ENCODE assay signal across 8 mouse cellular contexts in the genomic region with DNA sequence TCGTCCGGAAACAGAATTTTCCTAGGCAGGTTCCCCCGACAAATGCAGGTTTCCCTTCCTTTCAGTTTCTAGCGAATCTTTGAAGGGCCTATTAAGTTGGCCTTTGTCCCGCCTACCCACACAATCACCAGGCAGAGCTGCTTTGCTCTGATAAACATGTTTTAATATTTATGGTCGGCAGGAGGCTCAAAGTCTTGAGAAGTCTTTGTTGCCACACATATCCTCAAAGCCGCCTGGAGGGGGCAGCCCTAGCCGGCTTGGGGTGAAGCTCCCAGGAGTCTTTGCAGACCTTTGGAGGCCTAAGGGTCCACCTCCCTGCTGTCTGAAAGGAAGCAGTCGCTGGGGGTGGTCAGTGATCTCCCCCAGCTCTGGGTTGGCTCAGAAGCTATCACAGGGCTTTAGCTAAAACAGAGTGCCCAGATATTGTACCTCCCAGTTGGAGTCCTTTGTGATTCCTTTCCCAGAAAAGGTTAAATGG. TPM values are rescaled to one million over a fixed set of nuclear protein-coding genes. Genes with fewer than 3 reads are reported as not detected.
DNase-seq lines count a peak whose midpoint lies in the region; ATAC-seq and TF ChIP-seq lines count a peak whose summit lies in the region.

No protein-coding gene starts in this region.

- peak overlapping the region; percentile 98 for H3K27ac ChIP-seq in intestine, postnatal 0 days (ENCODE audit: low read depth, low read length)
- H3K27ac ChIP-seq in limb, embryonic 14.5 days (replicated peaks; ENCODE audit: low read depth, low read length), result peak overlapping the region; percentile 56; the same call in 1 of the 2 replicates
- H3K27ac ChIP-seq in midbrain, embryonic 15.5 days, result peak overlapping the region; percentile 92

- peak; percentile 46 for DNase-seq in right cerebral cortex, adult 18-20 months
- DNase-seq in right cerebral cortex, postnatal 25 days, result no peak
- peak; percentile 88 for DNase-seq in embryo, embryonic 11 days
- DNase-seq in heart, adult 11 months, result peak; percentile 98
- peak; percentile 77 for DNase-seq in limb, embryonic 14.5 days (ENCODE audit: low spot score)
- peak; percentile 47 to 69 for DNase-seq in spleen, postnatal 14 days (ENCODE audit: low spot score in 2 of 2)

- H3K27me3 ChIP-seq in intestine, postnatal 0 days (replicated peaks; ENCODE audit: control insufficient read depth, insufficient read depth, low read length), result peaks cover 3% of the 10 kb centered on the region; the same call in 1 of the 2 replicates
- H3K27me3 ChIP-seq in limb, embryonic 14.5 days (ENCODE audit: control insufficient read depth, insufficient read depth, low read length), result no peaks in the 10 kb centered on the region
- H3K27me3 ChIP-seq in midbrain, embryonic 15.5 days (replicated peaks), result no peaks in the 10 kb centered on the region

- ATAC-seq in intestine, postnatal 0 days, result peak; percentile 82
- peak; percentile 31 for ATAC-seq in limb, embryonic 14.5 days (ENCODE audit: low FRiP score, low read depth)
- peak; percentile 65 for ATAC-seq in midbrain, embryonic 15.5 days (replicated peaks)

- H3K4me2 ChIP-seq in intestine, postnatal 0 days (replicated peaks; ENCODE audit: low read depth), result peak overlapping the region; percentile 97
- peak overlapping the region; percentile 97 for H3K4me2 ChIP-seq in limb, embryonic 14.5 days (replicated peaks; ENCODE audit: low read depth, low read length, severe bottlenecking)
- peak overlapping the region; percentile 91 for H3K4me2 ChIP-seq in midbrain, embryonic 15.5 days

- peaks cover 17% of the 10 kb centered on the region; the same call in 1 of the 2 replicates for H3K36me3 ChIP-seq in intestine, postnatal 0 days (ENCODE audit: control insufficient read depth, insufficient read depth)
- peaks cover 14% of the 10 kb centered on the region for H3K36me3 ChIP-seq in limb, embryonic 14.5 days (ENCODE audit: control insufficient read depth, insufficient read depth, low read length)
- no peaks in the 10 kb centered on the region; the same call in 1 of the 2 replicates for H3K36me3 ChIP-seq in midbrain, embryonic 15.5 days (replicated peaks)

- no peaks in the 10 kb centered on the region for H3K9me3 ChIP-seq in intestine, postnatal 0 days (ENCODE audit: control insufficient read depth)
- no peaks in the 10 kb centered on the region for H3K9me3 ChIP-seq in limb, embryonic 14.5 days (ENCODE audit: control insufficient read depth, low read length)
- H3K9me3 ChIP-seq in midbrain, embryonic 15.5 days, result no peaks in the 10 kb centered on the region

- 0 out of 2 replicates have a peak, but pooled peaks cover 4% of the 10 kb centered on the region for H3K4me1 ChIP-seq in intestine, postnatal 0 days (replicated peaks; ENCODE audit: control insufficient read depth, insufficient read depth, low read length)
- H3K4me1 ChIP-seq in limb, embryonic 14.5 days (ENCODE audit: control insufficient read depth, insufficient read depth, low read length), result no peaks in the 10 kb centered on the region
- H3K4me1 ChIP-seq in midbrain, embryonic 15.5 days, result peaks cover 26% of the 10 kb centered on the region

- TF ChIP-seq CTCF in intestine, postnatal 0 days (IDR thresholded peaks at IDR 0.05; ENCODE audit: low read depth), result peak; percentile 83

- no peak for TF ChIP-seq POLR2A in limb, embryonic 14.5 days (IDR thresholded peaks at IDR 0.05; ENCODE audit: borderline replicate concordance, extremely low read depth, insufficient read depth, insufficient read length)

- H3K9ac ChIP-seq in intestine, postnatal 0 days (ENCODE audit: low read depth, low read length), result peak overlapping the region; percentile 76
- peak overlapping the region; percentile 80 for H3K9ac ChIP-seq in limb, embryonic 14.5 days (ENCODE audit: low read depth, low read length, severe bottlenecking)
- peak overlapping the region; percentile 84 for H3K9ac ChIP-seq in midbrain, embryonic 15.5 days

- H3K4me3 ChIP-seq in intestine, postnatal 0 days (ENCODE audit: low read depth, low read length), result peak overlapping the region; percentile 86
- H3K4me3 ChIP-seq in limb, embryonic 14.5 days (replicated peaks; ENCODE audit: low read length), result peak overlapping the region; percentile 88
- H3K4me3 ChIP-seq in midbrain, embryonic 15.5 days, result peak overlapping the region; percentile 85

- WGBS in intestine, postnatal 0 days, result under 1% methylated on average over 9 of the region's 9 CpGs
- WGBS in limb, embryonic 14.5 days, result 0% methylated on average over 9 of the region's 9 CpGs
- WGBS in midbrain, embryonic 15.5 days, result under 1% methylated on average over 9 of the region's 9 CpGs

RNA-seq across cellular contexts. Expression of a gene that starts 0.6 kb away (rescaled TPM):
- polyA plus RNA-seq in intestine, postnatal 0 days (2015; fragmentation: Nextera tagmentation; extraction: Ambion mirVana), result 236 and 245 TPM in 2 replicates
- polyA plus RNA-seq in limb, embryonic 14.5 days (2012; rRNA removed), result 55.0 and 68.0 TPM in 2 replicates
- polyA plus RNA-seq in limb, embryonic 14.5 days (2014; fragmentation: Nextera tagmentation; extraction: Ambion mirVana), result 70.4 and 73.9 TPM in 2 replicates
- polyA plus RNA-seq in midbrain, embryonic 15.5 days (2015; fragmentation: Nextera tagmentation; extraction: Ambion mirVana), result 169 and 179 TPM in 2 replicates

RNA-seq across cellular contexts. Expression of a gene that starts 13.8 kb away (rescaled TPM):
- not detected in 2 replicates for polyA plus RNA-seq in intestine, postnatal 0 days (2015; fragmentation: Nextera tagmentation; extraction: Ambion mirVana)
- 0.10 TPM in 1 of 2 replicates, not detected in the other for polyA plus RNA-seq in limb, embryonic 14.5 days (2012; rRNA removed)
- polyA plus RNA-seq in limb, embryonic 14.5 days (2014; fragmentation: Nextera tagmentation; extraction: Ambion mirVana), result not detected in 2 replicates
- 0.38 and 1.1 TPM in 2 replicates for polyA plus RNA-seq in midbrain, embryonic 15.5 days (2015; fragmentation: Nextera tagmentation; extraction: Ambion mirVana)

RNA-seq across cellular contexts. Expression of a gene that starts 17.5 kb away (rescaled TPM):
- 12.2 and 12.5 TPM in 2 replicates for polyA plus RNA-seq in intestine, postnatal 0 days (2015; fragmentation: Nextera tagmentation; extraction: Ambion mirVana)
- polyA plus RNA-seq in limb, embryonic 14.5 days (2012; rRNA removed), result 38.7 and 42.2 TPM in 2 replicates
- polyA plus RNA-seq in limb, embryonic 14.5 days (2014; fragmentation: Nextera tagmentation; extraction: Ambion mirVana), result 33.1 and 33.5 TPM in 2 replicates
- 51.7 and 57.1 TPM in 2 replicates for polyA plus RNA-seq in midbrain, embryonic 15.5 days (2015; fragmentation: Nextera tagmentation; extraction: Ambion mirVana)

RNA-seq across cellular contexts. Expression of a gene that starts 30.2 kb away (rescaled TPM):
- not detected in 2 replicates for polyA plus RNA-seq in intestine, postnatal 0 days (2015; fragmentation: Nextera tagmentation; extraction: Ambion mirVana)
- not detected in 2 replicates for polyA plus RNA-seq in limb, embryonic 14.5 days (2012; rRNA removed)
- 0.14 TPM in 1 of 2 replicates, not detected in the other for polyA plus RNA-seq in limb, embryonic 14.5 days (2014; fragmentation: Nextera tagmentation; extraction: Ambion mirVana)
- polyA plus RNA-seq in midbrain, embryonic 15.5 days (2015; fragmentation: Nextera tagmentation; extraction: Ambion mirVana), result 0.11 TPM in 1 of 2 replicates, not detected in the other

RNA-seq across cellular contexts. Expression of a gene that starts 30.3 kb away (rescaled TPM):
- polyA plus RNA-seq in intestine, postnatal 0 days (2015; fragmentation: Nextera tagmentation; extraction: Ambion mirVana), result 35.0 and 35.3 TPM in 2 replicates
- 116 and 185 TPM in 2 replicates for polyA plus RNA-seq in limb, embryonic 14.5 days (2012; rRNA removed)
- polyA plus RNA-seq in limb, embryonic 14.5 days (2014; fragmentation: Nextera tagmentation; extraction: Ambion mirVana), result 90.2 and 95.8 TPM in 2 replicates
- polyA plus RNA-seq in midbrain, embryonic 15.5 days (2015; fragmentation: Nextera tagmentation; extraction: Ambion mirVana), result 119 and 120 TPM in 2 replicates

Comparison
In these comparisons a context has a peak if more than half of its experiments do, and no peak if none do; other contexts are left out.
1. ATAC-seq: peak in every context shown above with its lines; median percentile 82 in intestine, postnatal 0 days; 65 in midbrain, embryonic 15.5 days; 31 in limb, embryonic 14.5 days.